Mouse (Mus musculus) stomach, postnatal 0 days (tissue): ENCODE measurements around the gene BC004004. TPM values are rescaled to one million over a fixed set of nuclear protein-coding genes. Genes with fewer than 3 reads are reported as not detected.

Experiments used
- ATAC-seq: fragments of 200-750 bp; cut with Nextera tagmentation; 2 replicates; pipeline ENCODE4 v1.8.0; 2017; ENCODE audit not compliant: low FRiP score, low TSS enrichment
- DNase-seq: peaks from one replicate; pipeline ENCODE4 v3.0.0-alpha.2; 2016; ENCODE audit warnings: low spot score
- H3K27ac ChIP-seq: fragments of 300-500 bp; sonication (generic); replicated peaks from 2 replicates; pipeline ENCODE4 v1.5.1; 2014; ENCODE audit warnings: mild to moderate bottlenecking, control low read depth
- H3K27me3 ChIP-seq: fragments of 300-500 bp; sonication (generic); 2 replicates; pipeline ENCODE4 v1.6.1; 2014; ENCODE audit warnings: low read length; ENCODE audit not compliant: control insufficient read depth, insufficient read depth
- H3K36me3 ChIP-seq: fragments of 300-500 bp; sonication (generic); 2 replicates; pipeline ENCODE4 v1.6.1; 2014; ENCODE audit warnings: low read length, mixed read lengths; ENCODE audit not compliant: control insufficient read depth, insufficient read depth
- H3K4me1 ChIP-seq: fragments of 300-500 bp; sonication (generic); replicated peaks from 2 replicates; pipeline ENCODE4 v1.6.1; 2014; ENCODE audit warnings: antibody characterized with exemption; ENCODE audit not compliant: control insufficient read depth, insufficient read depth
- H3K4me2 ChIP-seq: fragments of 300-500 bp; sonication (generic); replicated peaks from 2 replicates; pipeline ENCODE4 v1.6.1; 2014; ENCODE audit warnings: low read depth, mild to moderate bottlenecking, control low read depth, moderate library complexity
- H3K4me3 ChIP-seq: fragments of 300-500 bp; sonication (generic); 2 replicates; pipeline ENCODE4 v1.5.1; 2014; ENCODE audit warnings: low read depth, low read length, control low read depth
- H3K9ac ChIP-seq: fragments of 300-500 bp; sonication (generic); 2 replicates; pipeline ENCODE4 v1.6.1; 2014; ENCODE audit warnings: mild to moderate bottlenecking, low read length, control low read depth, mixed read lengths
- H3K9me3 ChIP-seq: fragments of 300-500 bp; sonication (generic); 2 replicates; pipeline ENCODE4 v1.6.1; 2016; ENCODE audit warnings: low read length; ENCODE audit not compliant: control insufficient read depth
- CTCF ChIP-seq: IDR thresholded peaks from 2 replicates; pipeline ENCODE4 v1.5.1; 2016; ENCODE audit warnings: antibody characterized with exemption, low read depth, mild to moderate bottlenecking, moderate library complexity
- EP300 ChIP-seq: optimal IDR thresholded peaks from 2 replicates; pipeline ENCODE3; 2016; ENCODE audit warnings: antibody characterized with exemption
- WGBS: fragments of 180-500 bp; shearing (Covaris S2); extraction: QIAGEN DNeasy Blood & Tissue Kit; methylation state at CpG from one replicate; pipeline ENCODE4 v1.1.7; 2014; 5-methylcytosine and 5-hydroxymethylcytosine counted together
- polyA plus RNA-seq: library from polyadenylated mRNA; unstranded; fragments of >200 nt; fragmentation: Nextera tagmentation; extraction: Ambion mirVana; gene quantifications from 2 replicates; pipeline ENCODE4 v1.2.1, GENCODE M21; 2015

Gene BC004004
- 91.2 and 97.2 TPM in 2 replicates for polyA plus RNA-seq

DNA sequence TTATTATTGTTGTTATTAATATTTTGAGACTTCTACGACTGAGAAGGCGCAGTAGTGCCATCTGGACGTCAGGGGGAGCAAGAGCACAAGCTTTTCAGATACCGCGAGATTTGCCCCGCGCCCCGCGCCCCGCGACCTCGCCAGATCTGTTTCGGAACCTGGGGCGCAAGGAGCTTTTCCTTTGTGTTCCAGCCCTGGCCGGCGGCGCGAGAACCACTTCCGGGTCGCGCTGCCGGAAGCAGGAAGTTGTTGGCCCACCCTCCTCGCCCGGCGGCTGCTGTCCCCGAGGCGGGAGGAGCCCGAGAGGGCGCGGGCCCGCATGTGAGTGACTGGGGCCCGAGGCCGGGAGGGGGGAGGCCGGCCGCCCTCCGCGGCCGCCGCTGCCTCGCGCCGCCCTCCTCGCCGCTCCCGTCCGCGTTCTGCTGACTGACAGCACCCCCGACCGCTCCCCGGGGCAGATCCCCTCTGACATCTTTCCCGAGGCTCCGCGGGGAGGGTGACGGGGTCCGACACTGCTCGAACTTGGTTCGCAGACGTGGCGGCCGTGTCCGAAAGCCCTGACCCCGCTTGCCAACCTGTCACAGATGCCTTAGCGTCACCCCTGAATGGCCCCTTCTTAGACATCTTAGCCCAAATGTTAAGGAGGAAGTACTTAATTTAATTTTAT is at the start of gene BC004004:
Gene BC004004 (plus strand): TSS at position 107 of the 667 bp plus-strand sequence.
- WGBS = under 1% methylated on average over 56 of the region's 63 CpGs
- H3K9me3 ChIP-seq = no peaks in the 10 kb centered on the region
- peak within 1 kb of the TSS; percentile 92 for H3K9ac ChIP-seq
- peak; percentile 95 for DNase-seq
- H3K27ac ChIP-seq = peak within 1 kb of the TSS; percentile 99
- peak within 1 kb of the TSS; percentile 75 for H3K4me3 ChIP-seq
- 0 out of 2 replicates have a peak, but pooled peaks cover 3% of the 10 kb centered on the region for H3K4me1 ChIP-seq
- TF ChIP-seq EP300 (peak; percentile 98), CTCF (peak; percentile 79)
- no peaks in the 10 kb centered on the region for H3K27me3 ChIP-seq
- H3K36me3 ChIP-seq = no peaks in the 10 kb centered on the region
- ATAC-seq = peak; percentile 92
- H3K4me2 ChIP-seq = peak within 1 kb of the TSS; percentile 70

DNA sequence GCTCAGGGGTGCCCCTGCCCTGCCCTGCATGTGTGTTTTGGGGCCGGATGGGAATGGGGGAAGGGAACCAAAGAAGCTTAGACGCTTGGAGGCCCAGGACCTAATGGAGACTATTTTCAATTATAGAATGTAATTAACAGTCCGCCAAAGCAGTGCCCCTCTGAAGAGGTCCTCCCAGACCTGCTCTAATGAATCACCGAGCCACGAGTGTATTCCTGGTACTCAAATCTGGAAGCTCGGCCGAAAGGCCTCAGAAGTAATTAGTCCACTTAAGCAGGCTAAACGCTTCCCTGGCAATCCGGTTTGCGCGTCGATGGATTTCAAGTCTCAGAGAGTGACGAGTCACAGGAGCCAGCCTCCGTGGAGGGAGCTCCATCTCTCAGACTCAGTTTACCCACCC is 48.0 kb upstream of the BC004004 start:
- Histone ChIP-seq H3K27me3 (no peaks in the 10 kb centered on the region), H3K9ac (no peak overlapping the region), H3K27ac (no peak overlapping the region), H3K9me3 (no peaks in the 10 kb centered on the region), H3K4me2 (no peak overlapping the region), H3K36me3 (no peaks in the 10 kb centered on the region), H3K4me3 (no peak overlapping the region), H3K4me1 (no peaks in the 10 kb centered on the region)
- no peak for DNase-seq
- ATAC-seq = no peak
- TF ChIP-seq EP300 = no peak
- no peak for TF ChIP-seq CTCF
- 81% methylated on average over 14 of the region's 14 CpGs for WGBS

- ATAC-seq = no peak
- no peak overlapping the region for H3K4me3 ChIP-seq
- TF ChIP-seq CTCF (no peak), EP300 (no peak)
- no peaks in the 10 kb centered on the region for H3K9me3 ChIP-seq
- DNase-seq = no peak
- H3K4me2 ChIP-seq = no peak overlapping the region
- WGBS = 80% methylated on average over 10 of the region's 10 CpGs
- no peaks in the 10 kb centered on the region for H3K4me1 ChIP-seq
- no peaks in the 10 kb centered on the region for H3K27me3 ChIP-seq
- no peaks in the 10 kb centered on the region for H3K36me3 ChIP-seq
- H3K27ac ChIP-seq = no peak overlapping the region
- no peak overlapping the region for H3K9ac ChIP-seq
Observed at GRCm38 (mm10) chr17:29231109-29231508, 37.5 kb upstream of the BC004004 start.

DNA sequence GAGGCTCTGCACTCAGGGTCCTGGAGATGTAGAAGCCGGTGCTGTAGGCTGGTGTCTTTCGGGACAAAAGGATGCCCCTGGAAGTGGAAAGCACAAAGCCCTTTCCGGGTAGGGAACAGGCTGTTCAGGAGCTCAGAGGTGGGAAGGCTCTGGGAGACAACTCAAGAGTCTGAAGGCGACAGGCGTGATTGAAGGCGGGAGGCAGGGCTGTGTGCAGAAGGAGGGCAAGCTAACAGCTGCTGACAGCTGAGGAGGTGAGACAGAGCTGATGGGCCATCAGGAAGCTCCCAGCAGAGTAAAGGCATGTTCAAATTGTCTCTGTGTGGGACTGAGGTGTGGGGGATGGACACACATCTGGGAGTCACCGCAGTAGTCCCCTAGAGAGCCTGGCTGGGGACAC is 32.5 kb upstream of the BC004004 start:
- Histone ChIP-seq H3K4me1 (no peaks in the 10 kb centered on the region; the same call in 1 of the 2 replicates), H3K4me2 (no peak overlapping the region), H3K36me3 (no peaks in the 10 kb centered on the region), H3K27me3 (no peaks in the 10 kb centered on the region; the same call in 1 of the 2 replicates), H3K9me3 (no peaks in the 10 kb centered on the region), H3K4me3 (no peak overlapping the region), H3K27ac (no peak overlapping the region), H3K9ac (no peak overlapping the region)
- TF ChIP-seq CTCF = no peak
- TF ChIP-seq EP300 = no peak
- 74% methylated on average over 7 of the region's 7 CpGs for WGBS
- ATAC-seq (no peak), DNase-seq (no peak)

DNA sequence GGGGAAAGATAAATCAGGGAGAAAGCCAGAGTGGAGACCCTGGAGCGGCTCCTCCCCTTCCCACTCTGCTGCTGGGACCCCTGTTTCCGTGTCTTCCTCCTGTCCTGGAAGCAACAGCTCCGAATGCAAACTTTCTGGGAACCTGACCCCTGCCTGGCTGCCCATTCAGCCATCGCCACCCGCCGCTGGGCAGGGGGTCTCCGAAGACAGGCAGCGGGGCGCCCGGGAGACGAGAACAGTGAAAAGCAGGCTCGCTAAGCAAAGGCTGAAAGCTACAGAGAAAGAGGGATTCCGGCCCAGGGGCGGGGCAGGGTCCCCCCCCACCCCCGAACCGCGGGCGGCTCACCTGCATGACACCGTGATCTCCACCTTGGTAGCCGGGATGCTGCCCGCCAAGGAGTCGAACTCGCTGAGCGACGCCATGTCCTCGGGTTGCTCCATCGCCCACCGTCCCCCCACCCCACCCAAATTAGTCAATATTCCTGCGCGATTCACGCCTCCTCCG is 31.3 kb upstream of the BC004004 start:
- H3K4me3 ChIP-seq = peak overlapping the region; percentile 57
- no peaks in the 10 kb centered on the region; the same call in 1 of the 2 replicates for H3K27me3 ChIP-seq
- no peak for TF ChIP-seq EP300
- no peak for TF ChIP-seq CTCF
- no peaks in the 10 kb centered on the region for H3K36me3 ChIP-seq
- no peaks in the 10 kb centered on the region; the same call in 1 of the 2 replicates for H3K4me1 ChIP-seq
- no peaks in the 10 kb centered on the region for H3K9me3 ChIP-seq
- 1% methylated on average over 32 of the region's 32 CpGs for WGBS
- no peak for ATAC-seq
- no peak overlapping the region for H3K27ac ChIP-seq
- DNase-seq = no peak
- peak overlapping the region; percentile 99 for H3K4me2 ChIP-seq
- H3K9ac ChIP-seq = peak overlapping the region; percentile 63

- no peaks in the 10 kb centered on the region; the same call in 1 of the 2 replicates for H3K4me1 ChIP-seq
- no peak within 1 kb of the TSS for H3K27ac ChIP-seq
- H3K9ac ChIP-seq = peak within 1 kb of the TSS; percentile 63
- peak within 1 kb of the TSS; percentile 57 for H3K4me3 ChIP-seq
- TF ChIP-seq CTCF (no peak), EP300 (no peak)
- H3K4me2 ChIP-seq = peak within 1 kb of the TSS; percentile 99
- DNase-seq (peak; percentile 41), ATAC-seq (peak; percentile 43; the same call in 1 of the 2 replicates)
- under 1% methylated on average over 37 of the region's 73 CpGs for WGBS
- no peaks in the 10 kb centered on the region; the same call in 1 of the 2 replicates for H3K27me3 ChIP-seq
- H3K36me3 ChIP-seq = no peaks in the 10 kb centered on the region
- no peaks in the 10 kb centered on the region for H3K9me3 ChIP-seq
Observed at GRCm38 (mm10) chr17:29237772-29238420, 30.7 kb upstream of the BC004004 start, which contains the start of gene Cpne5. Gene Cpne5 (minus strand): TSS chr17:29238167.
